Mouse (Mus musculus): Measurements from ENCODE around the gene 4933405L10Rik. TPM values are rescaled to one million over a fixed set of nuclear protein-coding genes. Genes with fewer than 3 reads are reported as not detected.

4933405L10Rik gene
- polyA plus RNA-seq, 1 experiment from 2014 or later, result not detected

- Histone ChIP-seq H3K4me2 (ENCODE audit: low read depth, low read length) (no peak overlapping the region), H3K4me3 (ENCODE audit: low read depth, low read length) (no peak overlapping the region), H3K4me1 (ENCODE audit: control insufficient read depth, low read depth, low read length) (peaks cover 26% of the 10 kb centered on the region), H3K36me3 (ENCODE audit: control insufficient read depth, insufficient read depth) (peaks cover 12% of the 10 kb centered on the region; the same call in 1 of the 2 replicates), H3K27me3 (ENCODE audit: control insufficient read depth, insufficient read depth, low read depth, low read length) (peaks cover under 1% of the 10 kb centered on the region; the same call in 1 of the 2 replicates), H3K27ac (ENCODE audit: low read length) (no peak overlapping the region), H3K9me3 (replicated peaks; ENCODE audit: control insufficient read depth, low read length) (no peaks in the 10 kb centered on the region), H3K9ac (ENCODE audit: low read depth, low read length) (no peak overlapping the region)
- WGBS (ENCODE audit: insufficient replicate concordance), result 79% methylated on average over 5 of the region's 5 CpGs
- ATAC-seq (ENCODE audit: low read depth), result no peak
Measured at GRCm38 (mm10) chr8:105698734-105699133, 8.7 kb upstream of the 4933405L10Rik start.

GRCm38 (mm10) chr8:105699488-105700215 is 7.8 kb upstream of the 4933405L10Rik start:
- Histone ChIP-seq H3K36me3 (ENCODE audit: control insufficient read depth, insufficient read depth) (peaks cover 12% of the 10 kb centered on the region; the same call in 1 of the 2 replicates), H3K4me2 (ENCODE audit: low read depth, low read length) (peak overlapping the region; percentile 99), H3K27me3 (ENCODE audit: control insufficient read depth, insufficient read depth, low read depth, low read length) (no peaks in the 10 kb centered on the region; the same call in 1 of the 2 replicates), H3K9ac (ENCODE audit: low read depth, low read length) (peak overlapping the region; percentile 80; the same call in 1 of the 2 replicates), H3K4me1 (ENCODE audit: control insufficient read depth, low read depth, low read length) (peaks cover 18% of the 10 kb centered on the region), H3K27ac (ENCODE audit: low read length) (no peak overlapping the region), H3K9me3 (replicated peaks; ENCODE audit: control insufficient read depth, low read length) (no peaks in the 10 kb centered on the region), H3K4me3 (ENCODE audit: low read depth, low read length) (peak overlapping the region; percentile 84)
- ATAC-seq (ENCODE audit: low read depth), result no peak
- WGBS (ENCODE audit: insufficient replicate concordance), result 81% methylated on average over 11 of the region's 11 CpGs

GRCm38 (mm10) chr8:105700566-105700965 is 6.9 kb upstream of the 4933405L10Rik start:
- peak; percentile 37 for ATAC-seq (ENCODE audit: low read depth)
- peaks cover 12% of the 10 kb centered on the region; the same call in 1 of the 2 replicates for H3K36me3 ChIP-seq (ENCODE audit: control insufficient read depth, insufficient read depth)
- H3K9me3 ChIP-seq (replicated peaks; ENCODE audit: control insufficient read depth, low read length), result no peaks in the 10 kb centered on the region
- H3K4me3 ChIP-seq (ENCODE audit: low read depth, low read length), result peak overlapping the region; percentile 84
- H3K27me3 ChIP-seq (ENCODE audit: control insufficient read depth, insufficient read depth, low read depth, low read length), result no peaks in the 10 kb centered on the region
- peak overlapping the region; percentile 99 for H3K4me2 ChIP-seq (ENCODE audit: low read depth, low read length)
- under 1% methylated on average over 21 of the region's 21 CpGs for WGBS (ENCODE audit: insufficient replicate concordance)
- peak overlapping the region; percentile 80 for H3K9ac ChIP-seq (ENCODE audit: low read depth, low read length)
- peak overlapping the region; percentile 95 for H3K27ac ChIP-seq (ENCODE audit: low read length)
- H3K4me1 ChIP-seq (ENCODE audit: control insufficient read depth, low read depth, low read length), result peaks cover 18% of the 10 kb centered on the region

DNA sequence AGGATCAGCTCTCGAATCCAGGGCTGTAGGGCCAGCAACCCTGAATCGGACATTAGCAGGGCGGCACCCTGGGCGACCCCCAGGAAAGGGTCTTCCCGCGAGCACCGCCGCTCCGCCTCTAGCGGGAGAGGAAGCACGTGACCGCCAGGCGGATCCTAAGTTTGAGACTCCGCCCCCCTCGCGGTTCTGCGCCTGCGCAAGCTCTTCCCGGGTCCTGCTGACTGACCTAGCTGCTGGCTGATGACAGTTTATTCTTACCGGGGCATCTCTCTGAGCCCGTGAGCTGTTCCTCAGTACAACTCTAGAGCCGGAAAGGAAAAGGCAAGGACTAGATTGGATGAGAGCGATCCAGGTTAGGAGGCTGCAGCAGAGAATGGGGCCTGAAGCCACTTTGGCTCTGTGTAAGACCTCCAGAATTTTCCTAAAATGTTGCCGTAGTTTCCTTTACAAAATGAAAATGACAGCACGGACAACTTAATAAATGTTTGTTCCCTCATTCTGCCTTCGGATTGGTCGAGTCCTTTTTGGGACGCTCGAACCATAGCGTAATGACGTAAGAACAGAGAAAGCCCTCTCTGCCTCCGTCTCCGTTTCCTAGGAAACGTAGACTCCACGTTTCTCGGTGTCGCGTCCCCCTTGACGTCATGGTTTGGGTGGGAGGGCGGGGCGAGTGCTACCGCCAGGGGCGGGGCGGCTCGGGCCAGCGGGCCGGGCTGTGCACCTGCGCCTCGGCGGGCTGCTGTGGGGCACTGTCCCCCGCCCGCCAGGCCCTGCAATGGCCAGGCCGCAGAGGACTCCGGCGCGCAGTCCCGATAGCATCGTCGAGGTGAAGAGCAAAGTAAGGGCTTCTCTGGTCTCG is 6.3 kb upstream of the 4933405L10Rik start, which contains the start of the genes Acd and Pard6a:
TSS of gene Acd (minus strand) at position 137 of the 859 bp plus-strand sequence.
TSS of gene Pard6a (plus strand) at position 183 of the 859 bp plus-strand sequence.
- Histone ChIP-seq H3K27ac (ENCODE audit: low read length) (peak within 1 kb of the TSS; percentile 95), H3K36me3 (ENCODE audit: control insufficient read depth, insufficient read depth) (peaks cover 12% of the 10 kb centered on the region; the same call in 1 of the 2 replicates), H3K4me3 (ENCODE audit: low read depth, low read length) (peak within 1 kb of the TSS; percentile 84), H3K4me2 (ENCODE audit: low read depth, low read length) (peak within 1 kb of the TSS; percentile 99), H3K4me1 (ENCODE audit: control insufficient read depth, low read depth, low read length) (peaks cover 20% of the 10 kb centered on the region), H3K27me3 (ENCODE audit: control insufficient read depth, insufficient read depth, low read depth, low read length) (no peaks in the 10 kb centered on the region), H3K9me3 (replicated peaks; ENCODE audit: control insufficient read depth, low read length) (no peaks in the 10 kb centered on the region), H3K9ac (ENCODE audit: low read depth, low read length) (peak within 1 kb of the TSS; percentile 80)
- ATAC-seq (ENCODE audit: low read depth), result peak; percentile 83
- WGBS (ENCODE audit: insufficient replicate concordance), result under 1% methylated on average over 60 of the region's 60 CpGs

GRCm38 (mm10) chr8:105702001-105702401 is 5.5 kb upstream of the 4933405L10Rik start:
- ATAC-seq (ENCODE audit: low read depth), result no peak

DNA sequence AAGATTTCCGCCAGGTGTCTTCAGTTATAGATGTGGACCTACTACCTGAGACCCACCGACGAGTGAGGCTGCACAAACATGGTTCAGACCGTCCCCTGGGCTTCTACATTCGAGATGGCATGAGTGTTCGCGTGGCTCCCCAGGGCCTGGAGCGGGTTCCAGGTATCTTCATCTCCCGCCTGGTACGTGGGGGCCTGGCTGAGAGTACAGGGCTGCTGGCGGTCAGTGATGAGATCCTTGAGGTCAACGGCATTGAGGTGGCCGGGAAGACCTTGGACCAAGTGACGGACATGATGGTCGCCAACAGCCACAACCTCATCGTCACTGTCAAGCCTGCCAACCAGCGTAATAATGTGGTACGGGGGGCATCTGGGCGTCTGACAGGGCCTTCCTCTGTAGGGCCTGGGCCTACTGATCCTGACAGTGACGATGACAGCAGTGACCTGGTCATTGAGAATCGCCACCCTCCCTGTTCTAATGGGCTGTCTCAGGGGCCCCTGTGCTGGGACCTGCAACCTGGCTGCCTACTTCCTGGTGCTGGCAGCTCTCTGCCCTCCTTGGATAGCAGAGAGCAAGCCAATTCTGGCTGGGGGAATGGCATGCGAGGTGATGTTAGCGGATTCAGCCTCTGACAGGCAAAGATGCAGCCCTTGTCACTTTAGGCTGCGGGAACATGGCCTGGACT is 4.6 kb upstream of the 4933405L10Rik start:
- Histone ChIP-seq H3K27me3 (ENCODE audit: control insufficient read depth, insufficient read depth, low read depth, low read length) (no peaks in the 10 kb centered on the region), H3K27ac (ENCODE audit: low read length) (no peak overlapping the region), H3K4me1 (ENCODE audit: control insufficient read depth, low read depth, low read length) (peaks cover 36% of the 10 kb centered on the region), H3K9me3 (replicated peaks; ENCODE audit: control insufficient read depth, low read length) (no peaks in the 10 kb centered on the region), H3K4me2 (ENCODE audit: low read depth, low read length) (no peak overlapping the region), H3K36me3 (ENCODE audit: control insufficient read depth, insufficient read depth) (peaks cover 6% of the 10 kb centered on the region; the same call in 1 of the 2 replicates), H3K9ac (ENCODE audit: low read depth, low read length) (no peak overlapping the region), H3K4me3 (ENCODE audit: low read depth, low read length) (no peak overlapping the region)
- WGBS (ENCODE audit: insufficient replicate concordance), result 85% methylated on average over 24 of the region's 24 CpGs
- ATAC-seq (ENCODE audit: low read depth), result no peak

More at GRCm38 (mm10) chr8:105702001-105702401, 5.5 kb upstream of the 4933405L10Rik start:
- 66% methylated on average over 18 of the region's 18 CpGs for WGBS (ENCODE audit: insufficient replicate concordance)
- Histone ChIP-seq H3K27me3 (ENCODE audit: control insufficient read depth, insufficient read depth, low read depth, low read length) (no peaks in the 10 kb centered on the region), H3K27ac (ENCODE audit: low read length) (no peak overlapping the region), H3K4me3 (ENCODE audit: low read depth, low read length) (peak overlapping the region; percentile 84), H3K4me2 (ENCODE audit: low read depth, low read length) (peak overlapping the region; percentile 99), H3K9ac (ENCODE audit: low read depth, low read length) (peak overlapping the region; percentile 58), H3K4me1 (ENCODE audit: control insufficient read depth, low read depth, low read length) (peaks cover 28% of the 10 kb centered on the region), H3K36me3 (ENCODE audit: control insufficient read depth, insufficient read depth) (peaks cover 10% of the 10 kb centered on the region; the same call in 1 of the 2 replicates), H3K9me3 (replicated peaks; ENCODE audit: control insufficient read depth, low read length) (no peaks in the 10 kb centered on the region)

- Histone ChIP-seq H3K4me3 (ENCODE audit: low read depth, low read length) (no peak overlapping the region), H3K4me2 (ENCODE audit: low read depth, low read length) (no peak overlapping the region), H3K4me1 (ENCODE audit: control insufficient read depth, low read depth, low read length) (peaks cover 38% of the 10 kb centered on the region), H3K36me3 (ENCODE audit: control insufficient read depth, insufficient read depth) (no peaks in the 10 kb centered on the region), H3K27ac (ENCODE audit: low read length) (no peak overlapping the region), H3K27me3 (ENCODE audit: control insufficient read depth, insufficient read depth, low read depth, low read length) (no peaks in the 10 kb centered on the region), H3K9ac (ENCODE audit: low read depth, low read length) (no peak overlapping the region), H3K9me3 (replicated peaks; ENCODE audit: control insufficient read depth, low read length) (no peaks in the 10 kb centered on the region)
- 86% methylated on average over 34 of the region's 34 CpGs for WGBS (ENCODE audit: insufficient replicate concordance)
- no peak for ATAC-seq (ENCODE audit: low read depth)
Measured at GRCm38 (mm10) chr8:105704146-105704812, 3.2 kb upstream of the 4933405L10Rik start.

- Histone ChIP-seq H3K27ac (ENCODE audit: low read length) (no peak overlapping the region), H3K4me1 (ENCODE audit: control insufficient read depth, low read depth, low read length) (peaks cover 36% of the 10 kb centered on the region), H3K4me3 (ENCODE audit: low read depth, low read length) (no peak overlapping the region), H3K9ac (ENCODE audit: low read depth, low read length) (no peak overlapping the region), H3K9me3 (replicated peaks; ENCODE audit: control insufficient read depth, low read length) (no peaks in the 10 kb centered on the region), H3K27me3 (ENCODE audit: control insufficient read depth, insufficient read depth, low read depth, low read length) (no peaks in the 10 kb centered on the region), H3K36me3 (ENCODE audit: control insufficient read depth, insufficient read depth) (no peaks in the 10 kb centered on the region), H3K4me2 (ENCODE audit: low read depth, low read length) (no peak overlapping the region)
- WGBS (ENCODE audit: insufficient replicate concordance), result 75% methylated on average over 6 of the region's 6 CpGs
- ATAC-seq (ENCODE audit: low read depth), result no peak
Measured at GRCm38 (mm10) chr8:105704955-105705354, 2.5 kb upstream of the 4933405L10Rik start.

Measured in liver, embryonic 16.5 days (tissue).